Mouse (Mus musculus) gonadal fat pad, adult 2 months (tissue): ENCODE data around the gene Ubtd2. TPM values are rescaled to one million over a fixed set of nuclear protein-coding genes. Genes with fewer than 3 reads are reported as not detected.

Source experiments
- DNase-seq: peaks from one replicate; pipeline ENCODE4 v3.0.0-alpha.2; 2012; ENCODE audit warnings: low read depth
- polyA plus RNA-seq: library from polyadenylated mRNA; depleted of rRNA; stranded (reverse); fragments of >200 nt; gene quantifications from 2 replicates; pipeline ENCODE4 v1.2.3, GENCODE M21; 2012; rRNA removed

Ubtd2 gene
- polyA plus RNA-seq, 1 experiment, result 11.2 TPM

GRCm38 (mm10) chr11:32564629-32565028 lies 109.5 kb downstream of the Ubtd2 start:
- no peak for DNase-seq

GRCm38 (mm10) chr11:32565088-32565487 lies 109.9 kb downstream of the Ubtd2 start:
- no peak for DNase-seq

- no peak for DNase-seq
These were observed 111.0 kb downstream of the Ubtd2 start for GRCm38 (mm10) chr11:32566184-32566583.

Other genes starting within 250 kb of the Ubtd2 start
- 16.4 and 18.9 TPM in 2 replicates for gene Snrnp25, start 250.0 kb upstream of the Ubtd2 start, polyA plus RNA-seq
- gene Rhbdf1, start 233.1 kb upstream of the Ubtd2 start, polyA plus RNA-seq, result 98.4 and 128 TPM in 2 replicates
- gene Mpg, start 228.9 kb upstream of the Ubtd2 start, polyA plus RNA-seq, result 25.3 and 29.2 TPM in 2 replicates
- 84.1 and 133 TPM in 2 replicates for gene Nprl3, start 187.7 kb upstream of the Ubtd2 start, polyA plus RNA-seq
- not detected in 2 replicates for gene Hba-x, start 179.0 kb upstream of the Ubtd2 start, polyA plus RNA-seq
- gene Hba-a1, start 171.9 kb upstream of the Ubtd2 start, polyA plus RNA-seq, result 903 and 2,048 TPM in 2 replicates
- 0.24 and 0.57 TPM in 2 replicates for gene Hbq1b, start 168.4 kb upstream of the Ubtd2 start, polyA plus RNA-seq
- gene Hba-a2, start 158.9 kb upstream of the Ubtd2 start, polyA plus RNA-seq, result 2,488 and 5,855 TPM in 2 replicates
- gene Hbq1a, start 155.3 kb upstream of the Ubtd2 start, polyA plus RNA-seq, result 0.42 and 0.45 TPM in 2 replicates
- gene Sh3pxd2b, start 107.5 kb upstream of the Ubtd2 start, polyA plus RNA-seq, result 9.6 and 11.7 TPM in 2 replicates
- gene Efcab9, start 76.7 kb downstream of the Ubtd2 start, polyA plus RNA-seq, result 0.50 and 0.74 TPM in 2 replicates
- 8.3 and 8.4 TPM in 2 replicates for gene Stk10, start 77.9 kb downstream of the Ubtd2 start, polyA plus RNA-seq
- 55.5 and 57.2 TPM in 2 replicates for gene Fbxw11, start 187.4 kb downstream of the Ubtd2 start, polyA plus RNA-seq